Mouse (Mus musculus) liver, embryonic 11.5 days (tissue): ENCODE measurements around the gene Cope. TPM values are rescaled to one million over a fixed set of nuclear protein-coding genes. Genes with fewer than 3 reads are reported as not detected.

ENCODE experiments used
- ATAC-seq: fragments of 200-750 bp; cut with Nextera tagmentation; replicated peaks from 2 replicates; pipeline ENCODE4 v1.8.0; 2017; ENCODE audit warnings: moderate number of reproducible peaks, mild to moderate bottlenecking, moderate TSS enrichment, moderate library complexity; ENCODE audit not compliant: low FRiP score
- DNase-seq: peaks from one replicate; pipeline ENCODE4 v3.0.0-alpha.2; 2017; ENCODE audit warnings: low spot score
- H3K27ac ChIP-seq: fragments of 300-500 bp; sonication (generic); 2 replicates; pipeline ENCODE4 v1.5.1; 2014; ENCODE audit warnings: mild to moderate bottlenecking, low read depth, low read length, control low read depth
- H3K27me3 ChIP-seq: fragments of 300-500 bp; sonication (generic); replicated peaks from 2 replicates; pipeline ENCODE4 v1.6.1; 2014; ENCODE audit warnings: low read length, mixed read lengths; ENCODE audit not compliant: control insufficient read depth, insufficient read depth
- H3K36me3 ChIP-seq: fragments of 300-500 bp; sonication (generic); 2 replicates; pipeline ENCODE4 v1.6.1; 2014; ENCODE audit warnings: mild to moderate bottlenecking, low read length, moderate library complexity, mixed read lengths; ENCODE audit not compliant: control insufficient read depth, insufficient read depth
- H3K4me1 ChIP-seq: fragments of 300-500 bp; sonication (generic); replicated peaks from 2 replicates; pipeline ENCODE4 v1.6.1; 2014; ENCODE audit warnings: low read length, mixed read lengths; ENCODE audit not compliant: control insufficient read depth, insufficient read depth
- H3K4me2 ChIP-seq: fragments of 300-500 bp; sonication (generic); 2 replicates; pipeline ENCODE4 v1.6.1; 2014; ENCODE audit warnings: mild to moderate bottlenecking, control low read depth, moderate library complexity
- H3K4me3 ChIP-seq: fragments of 300-500 bp; sonication (generic); 2 replicates; pipeline ENCODE4 v1.5.1; 2014; ENCODE audit warnings: low read depth, low read length, control low read depth
- H3K9ac ChIP-seq: fragments of 300-500 bp; sonication (generic); 2 replicates; pipeline ENCODE4 v1.6.1; 2014; ENCODE audit warnings: low read depth, low read length, control low read depth
- H3K9me3 ChIP-seq: fragments of 300-500 bp; sonication (generic); 2 replicates; pipeline ENCODE4 v1.6.1; 2016; ENCODE audit warnings: low read length, inconsistent platforms, mixed read lengths; ENCODE audit not compliant: control insufficient read depth
- WGBS: fragments of 180-500 bp; shearing (Covaris S2); extraction: QIAGEN DNeasy Blood & Tissue Kit; methylation state at CpG from one replicate; pipeline ENCODE4 v1.1.7; 2014; 5-methylcytosine and 5-hydroxymethylcytosine counted together
- polyA plus RNA-seq: library from polyadenylated mRNA; unstranded; fragments of >200 nt; fragmentation: Nextera tagmentation; extraction: Ambion mirVana; gene quantifications from 2 replicates; pipeline ENCODE4 v1.2.1, GENCODE M21; 2014

The Cope gene
- polyA plus RNA-seq, 1 experiment from 2014 or later = 281 TPM

- H3K4me1 ChIP-seq = peaks cover 34% of the 10 kb centered on the region
- peaks cover 51% of the 10 kb centered on the region for H3K36me3 ChIP-seq
- H3K4me3 ChIP-seq = no peak overlapping the region
- H3K27ac ChIP-seq = no peak overlapping the region
- WGBS = 80% methylated on average over 19 of the region's 19 CpGs
- no peaks in the 10 kb centered on the region; the same call in 1 of the 2 replicates for H3K27me3 ChIP-seq
- DNase-seq (no peak), ATAC-seq (no peak)
- H3K9me3 ChIP-seq = no peaks in the 10 kb centered on the region; the same call in 1 of the 2 replicates
- no peak overlapping the region for H3K4me2 ChIP-seq
- no peak overlapping the region for H3K9ac ChIP-seq
These were observed 29.2 kb downstream of the Cope start for GRCm38 (mm10) chr8:70331526-70331925.

GRCm38 (mm10) chr8:70332070-70332877 lies 30.0 kb downstream of the Cope start:
- H3K27ac ChIP-seq = no peak overlapping the region
- ATAC-seq = peak; percentile 57
- H3K9ac ChIP-seq = no peak overlapping the region
- H3K9me3 ChIP-seq = no peaks in the 10 kb centered on the region; the same call in 1 of the 2 replicates
- peak; percentile 72 for DNase-seq
- H3K4me1 ChIP-seq = peaks cover 34% of the 10 kb centered on the region
- H3K4me3 ChIP-seq = no peak overlapping the region
- H3K4me2 ChIP-seq = no peak overlapping the region
- peaks cover 59% of the 10 kb centered on the region for H3K36me3 ChIP-seq
- WGBS = 45% methylated on average over 41 of the region's 41 CpGs
- no peaks in the 10 kb centered on the region; the same call in 1 of the 2 replicates for H3K27me3 ChIP-seq

GRCm38 (mm10) chr8:70332878-70333202 lies 30.5 kb downstream of the Cope start:
- Histone ChIP-seq H3K36me3 (peaks cover 64% of the 10 kb centered on the region), H3K4me3 (no peak overlapping the region), H3K9me3 (no peaks in the 10 kb centered on the region), H3K27me3 (no peaks in the 10 kb centered on the region; the same call in 1 of the 2 replicates), H3K4me1 (peaks cover 33% of the 10 kb centered on the region), H3K4me2 (no peak overlapping the region), H3K9ac (no peak overlapping the region), H3K27ac (no peak overlapping the region)
- ATAC-seq = no peak
- 94% methylated on average over 6 of the region's 6 CpGs for WGBS
- no peak for DNase-seq

- Histone ChIP-seq H3K27me3 (no peaks in the 10 kb centered on the region), H3K4me1 (no peaks in the 10 kb centered on the region; the same call in 1 of the 2 replicates), H3K4me2 (no peak overlapping the region), H3K4me3 (no peak overlapping the region), H3K36me3 (peaks cover 89% of the 10 kb centered on the region), H3K9me3 (no peaks in the 10 kb centered on the region), H3K27ac (no peak overlapping the region), H3K9ac (no peak overlapping the region)
- 91% methylated on average over 7 of the region's 7 CpGs for WGBS
- ATAC-seq (no peak), DNase-seq (no peak)
These were observed 36.6 kb downstream of the Cope start for GRCm38 (mm10) chr8:70338931-70339330.

- peaks cover 73% of the 10 kb centered on the region for H3K36me3 ChIP-seq
- peaks cover 11% of the 10 kb centered on the region for H3K4me1 ChIP-seq
- no peak overlapping the region for H3K4me3 ChIP-seq
- DNase-seq (no peak), ATAC-seq (no peak)
- no peaks in the 10 kb centered on the region for H3K9me3 ChIP-seq
- no peak overlapping the region for H3K27ac ChIP-seq
- WGBS = 92% methylated on average over 7 of the region's 7 CpGs
- H3K27me3 ChIP-seq = no peaks in the 10 kb centered on the region
- H3K9ac ChIP-seq = no peak overlapping the region
- no peak overlapping the region for H3K4me2 ChIP-seq
These were observed 38.3 kb downstream of the Cope start for GRCm38 (mm10) chr8:70340659-70341058.

GRCm38 (mm10) chr8:70342007-70342406 lies 39.7 kb downstream of the Cope start:
- Histone ChIP-seq H3K4me2 (no peak overlapping the region), H3K9me3 (no peaks in the 10 kb centered on the region), H3K4me3 (no peak overlapping the region), H3K27ac (no peak overlapping the region), H3K27me3 (no peaks in the 10 kb centered on the region), H3K36me3 (peaks cover 63% of the 10 kb centered on the region), H3K4me1 (peaks cover 19% of the 10 kb centered on the region), H3K9ac (no peak overlapping the region)
- ATAC-seq (no peak), DNase-seq (no peak)
- 87% methylated on average over 14 of the region's 14 CpGs for WGBS

- Histone ChIP-seq H3K4me2 (no peak overlapping the region), H3K27ac (no peak overlapping the region), H3K4me1 (peaks cover 25% of the 10 kb centered on the region), H3K27me3 (no peaks in the 10 kb centered on the region), H3K4me3 (no peak overlapping the region), H3K36me3 (peaks cover 55% of the 10 kb centered on the region), H3K9me3 (no peaks in the 10 kb centered on the region), H3K9ac (no peak overlapping the region)
- 78% methylated on average over 7 of the region's 7 CpGs for WGBS
- ATAC-seq = no peak
- no peak for DNase-seq
These were observed 40.8 kb downstream of the Cope start for GRCm38 (mm10) chr8:70343076-70343475.

GRCm38 (mm10) chr8:70343696-70344095 lies 41.4 kb downstream of the Cope start:
- peaks cover 31% of the 10 kb centered on the region for H3K4me1 ChIP-seq
- no peak overlapping the region; the same call in 1 of the 2 replicates for H3K27ac ChIP-seq
- H3K9me3 ChIP-seq = no peaks in the 10 kb centered on the region
- H3K9ac ChIP-seq = no peak overlapping the region
- 71% methylated on average over 6 of the region's 6 CpGs for WGBS
- H3K27me3 ChIP-seq = no peaks in the 10 kb centered on the region
- peaks cover 52% of the 10 kb centered on the region for H3K36me3 ChIP-seq
- ATAC-seq (no peak; the same call in 1 of the 2 replicates), DNase-seq (no peak)
- no peak overlapping the region for H3K4me3 ChIP-seq
- no peak overlapping the region for H3K4me2 ChIP-seq

GRCm38 (mm10) chr8:70344279-70344678 lies 42.0 kb downstream of the Cope start:
- no peak overlapping the region for H3K4me3 ChIP-seq
- H3K27me3 ChIP-seq = no peaks in the 10 kb centered on the region
- DNase-seq (no peak), ATAC-seq (no peak)
- WGBS = 77% methylated on average over 2 of the region's 2 CpGs
- H3K36me3 ChIP-seq = peaks cover 49% of the 10 kb centered on the region
- no peak overlapping the region; the same call in 1 of the 2 replicates for H3K27ac ChIP-seq
- peaks cover 37% of the 10 kb centered on the region for H3K4me1 ChIP-seq
- H3K9ac ChIP-seq = no peak overlapping the region
- H3K4me2 ChIP-seq = no peak overlapping the region
- no peaks in the 10 kb centered on the region for H3K9me3 ChIP-seq
